Mouse (Mus musculus): Measurements from ENCODE around the gene Cbfa2t2. TPM values are rescaled to one million over a fixed set of nuclear protein-coding genes. Genes with fewer than 3 reads are reported as not detected.

Cbfa2t2 gene
- total RNA-seq, 2 experiments from 2014 or later, result 45.8 to 60.4 TPM

DNA sequence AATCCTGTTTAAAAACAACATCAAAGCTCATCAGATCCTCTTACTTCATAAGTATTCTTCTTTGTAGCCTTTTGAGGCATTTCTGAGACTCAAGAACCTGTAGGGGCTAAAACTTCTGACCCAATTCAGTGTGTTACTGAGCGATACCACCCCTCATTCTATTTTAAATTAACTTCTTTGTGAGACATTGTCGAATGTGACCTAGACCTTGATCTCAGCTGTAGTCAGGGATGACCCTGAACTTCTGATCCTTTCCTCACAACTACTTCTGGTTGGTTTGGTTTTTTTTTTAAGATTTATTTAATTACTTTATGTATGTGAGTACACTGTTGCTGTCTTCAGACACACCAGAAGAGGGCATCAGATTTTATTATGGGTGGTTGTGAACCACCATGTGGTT is 12.7 kb upstream of the Cbfa2t2 start:
- no peak for DNase-seq (ENCODE audit: low spot score in 2 of 2)

DNA sequence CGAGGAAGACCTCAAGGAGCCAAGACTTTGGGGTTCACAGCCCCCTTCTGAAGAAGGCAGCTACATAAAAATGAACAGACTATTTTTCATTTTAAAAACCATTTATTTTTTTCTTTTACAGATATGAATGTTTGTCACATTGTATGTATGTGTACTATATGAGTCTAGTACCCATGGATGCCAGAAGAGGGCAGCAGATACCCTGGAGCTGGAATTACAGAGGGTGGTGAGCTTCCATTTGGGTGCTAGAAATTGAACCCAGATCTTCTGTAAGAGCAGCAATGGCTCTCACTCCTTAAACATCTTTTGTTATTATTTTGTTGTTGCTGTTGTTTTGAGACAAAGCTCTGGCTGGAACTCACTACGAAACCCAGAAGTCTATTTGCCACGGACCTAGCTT is 10.8 kb upstream of the Cbfa2t2 start:
- no peak for DNase-seq (ENCODE audit: low spot score in 2 of 2)

DNA sequence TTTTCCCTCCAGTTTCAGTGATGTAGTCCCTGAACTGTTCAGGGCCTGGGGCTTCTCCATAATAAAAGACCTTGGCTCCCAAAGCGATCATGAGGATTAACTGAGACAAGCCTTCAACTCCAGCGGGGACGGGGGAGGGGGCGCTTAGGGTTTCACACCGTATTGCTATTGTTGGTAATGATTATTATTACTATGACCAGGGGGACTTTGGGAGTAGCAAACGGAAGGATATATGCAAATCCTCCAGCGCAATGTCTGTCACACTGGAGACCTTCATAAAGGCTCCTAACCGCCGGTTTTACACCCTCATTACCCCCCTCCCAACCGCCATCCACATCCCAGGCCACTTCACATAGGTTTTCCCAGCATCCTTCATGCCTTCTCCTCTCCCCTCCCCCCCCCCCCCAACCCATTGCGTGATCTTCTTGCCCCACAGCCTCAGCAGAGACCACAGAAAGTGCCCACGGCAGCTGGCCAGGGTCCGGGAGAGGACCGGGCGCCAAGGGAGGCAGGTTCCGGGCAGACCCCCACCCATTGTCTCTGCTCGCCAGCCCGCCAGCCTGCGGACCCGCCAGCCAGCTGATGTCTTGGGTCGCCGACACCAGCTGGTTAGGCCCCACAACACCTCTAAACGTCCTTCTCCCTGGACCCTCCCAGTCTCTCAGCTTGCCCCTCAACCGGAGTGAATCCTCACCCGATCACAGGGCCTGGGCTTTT is 9.9 kb upstream of the Cbfa2t2 start:
- DNase-seq (ENCODE audit: low spot score in 2 of 2), result no peak

DNA sequence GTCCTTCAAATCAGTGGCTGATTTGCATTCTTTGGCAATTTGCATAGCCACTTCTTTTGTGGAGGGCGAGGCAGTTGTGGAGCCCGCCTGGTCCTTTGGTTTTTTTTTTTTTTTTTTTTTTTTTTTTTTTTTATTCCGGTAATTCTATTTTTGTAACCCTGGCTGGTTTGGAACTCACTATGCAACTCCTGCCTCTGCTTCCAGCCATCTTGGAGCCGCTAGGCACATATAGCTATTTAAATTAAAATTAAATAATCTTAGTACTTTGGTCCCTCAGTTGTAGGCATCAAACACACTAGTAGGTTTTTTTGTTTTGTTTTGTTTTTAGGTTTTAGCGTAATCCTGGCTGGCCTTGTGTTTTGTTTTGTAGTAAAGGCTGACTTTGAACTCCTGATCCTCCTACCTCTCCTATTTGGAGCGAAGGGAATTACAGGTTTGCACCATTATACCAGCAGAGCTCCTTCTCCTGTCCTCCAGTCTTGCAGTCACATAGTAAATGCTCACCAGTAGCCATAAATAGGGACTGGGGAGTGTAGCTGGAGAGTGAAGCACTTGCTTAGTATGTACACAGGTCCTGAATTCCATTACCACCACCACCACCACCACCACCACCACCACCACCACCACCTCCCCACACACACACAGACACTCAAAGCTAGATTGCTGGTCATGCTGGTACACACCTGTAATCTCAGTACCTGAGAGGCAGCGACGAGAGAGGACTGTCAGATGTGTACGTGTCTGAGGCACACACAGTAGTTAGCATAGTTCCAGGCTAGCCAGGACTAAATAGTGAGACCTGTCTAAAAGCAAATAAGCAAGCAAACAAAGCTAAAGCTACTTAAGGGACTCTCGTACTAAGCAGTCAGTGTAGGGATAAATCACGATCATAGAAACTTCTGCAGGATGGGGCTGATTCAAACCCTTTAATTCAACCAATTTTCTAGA is 9.1 kb upstream of the Cbfa2t2 start:
- DNase-seq (ENCODE audit: low spot score in 2 of 2), result no peak

DNA sequence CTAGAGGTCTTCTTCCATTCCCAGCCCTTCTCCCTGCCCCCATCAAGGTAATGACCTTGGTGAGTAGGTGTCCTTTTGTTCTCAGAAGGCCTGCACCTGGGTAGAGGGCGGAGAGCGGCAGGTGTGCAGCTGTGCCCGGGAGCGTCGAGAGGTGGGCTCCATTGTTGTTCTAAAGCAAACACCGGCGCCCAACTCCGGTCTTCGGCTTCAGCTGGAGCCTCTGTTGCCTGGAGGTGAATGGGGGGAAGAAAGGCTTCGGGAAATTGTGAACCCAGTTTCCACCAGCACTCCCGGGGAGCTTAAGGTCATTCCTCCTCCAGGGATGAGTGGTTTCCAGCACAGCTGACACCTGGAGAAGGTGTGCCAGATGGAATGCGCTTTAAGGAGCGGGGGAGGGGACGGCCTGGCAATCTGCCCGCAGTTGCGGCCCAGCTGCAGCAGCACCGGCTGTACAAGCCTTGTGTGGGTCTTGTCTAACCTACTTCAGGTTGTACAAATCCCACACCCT is 8.4 kb upstream of the Cbfa2t2 start:
- no peak for DNase-seq (ENCODE audit: low spot score in 2 of 2)

DNA sequence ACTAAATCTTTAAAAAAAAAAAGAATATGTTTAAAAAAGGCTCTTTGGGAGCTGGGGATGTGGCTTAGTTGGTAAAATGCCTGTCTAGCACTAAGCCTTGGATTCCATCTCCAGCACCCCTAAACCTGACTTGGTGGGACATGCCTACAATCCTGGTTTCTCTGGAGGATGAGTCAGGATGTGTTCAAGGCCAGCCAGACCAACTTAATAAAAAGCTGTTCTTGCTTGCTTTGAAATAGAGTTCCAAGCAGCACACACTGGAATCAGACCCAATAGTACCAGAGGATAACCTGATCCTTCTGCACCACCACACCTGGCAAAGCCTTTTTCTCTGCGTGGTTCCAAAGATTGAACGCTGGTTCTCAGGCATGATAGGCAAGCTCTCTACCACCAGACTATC is 5.7 kb upstream of the Cbfa2t2 start:
- DNase-seq (ENCODE audit: low spot score in 2 of 2), result no peak

DNA sequence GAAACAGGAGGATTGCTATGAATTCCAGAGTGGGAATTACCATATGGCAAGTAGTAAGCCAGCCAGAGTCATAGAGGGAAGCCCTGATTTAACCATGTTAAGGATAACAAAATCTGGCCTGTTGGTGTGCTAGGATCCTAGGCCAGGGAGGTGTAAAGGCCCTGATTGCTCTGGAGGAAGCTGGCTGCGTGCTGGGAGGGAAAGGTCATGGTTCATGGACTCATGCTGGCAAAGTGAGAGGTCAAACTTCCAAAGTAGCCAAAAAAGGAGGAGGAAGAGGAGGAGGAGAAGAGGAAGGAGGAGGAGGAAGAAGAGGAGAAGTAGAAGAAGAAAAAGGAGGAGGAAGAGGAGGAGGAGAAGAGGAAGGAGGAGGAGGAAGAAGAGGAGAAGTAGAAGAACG is 3.6 kb upstream of the Cbfa2t2 start:
- DNase-seq (ENCODE audit: low spot score in 2 of 2), result no peak

DNA sequence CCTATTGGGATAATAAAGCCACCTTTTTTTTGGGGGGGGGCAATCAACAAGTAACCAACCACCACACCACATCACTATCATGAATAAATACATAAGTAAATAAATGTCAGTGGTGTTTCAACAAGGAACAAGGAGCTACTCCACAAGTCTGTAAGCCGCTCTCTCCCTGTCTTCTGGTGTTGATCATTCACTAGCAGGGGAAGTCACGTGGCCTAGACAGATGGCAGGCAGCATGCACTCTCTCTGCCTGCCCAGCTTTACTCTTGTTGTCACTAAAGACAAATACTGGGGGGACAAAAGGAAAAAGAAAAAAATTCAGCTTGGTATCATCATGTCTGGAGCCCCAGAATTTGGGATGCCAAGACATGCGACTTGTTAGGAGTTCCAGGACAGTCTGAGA is 2.9 kb upstream of the Cbfa2t2 start:
- no peak for DNase-seq (ENCODE audit: low spot score in 2 of 2)

DNA sequence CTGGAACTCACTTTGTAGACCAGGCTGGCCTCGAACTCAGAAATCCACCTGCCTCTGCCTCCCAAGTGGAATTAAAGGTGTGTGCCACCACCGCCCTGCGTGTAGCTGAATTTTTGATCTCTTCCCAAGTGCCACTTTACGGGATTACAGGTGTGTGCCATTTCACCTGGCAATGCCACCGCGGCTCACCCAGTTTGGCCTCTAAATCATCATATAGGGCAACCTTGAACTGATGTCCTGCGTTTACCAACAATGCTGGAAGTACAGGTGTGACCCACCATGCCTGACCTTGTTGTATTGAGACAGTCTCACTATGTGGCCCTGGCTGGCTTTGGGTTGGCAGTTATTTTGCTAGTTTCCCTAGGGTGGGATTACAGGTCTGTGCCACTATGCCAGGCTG is 1.6 kb upstream of the Cbfa2t2 start:
- no peak for DNase-seq (ENCODE audit: low spot score in 2 of 2)

DNA sequence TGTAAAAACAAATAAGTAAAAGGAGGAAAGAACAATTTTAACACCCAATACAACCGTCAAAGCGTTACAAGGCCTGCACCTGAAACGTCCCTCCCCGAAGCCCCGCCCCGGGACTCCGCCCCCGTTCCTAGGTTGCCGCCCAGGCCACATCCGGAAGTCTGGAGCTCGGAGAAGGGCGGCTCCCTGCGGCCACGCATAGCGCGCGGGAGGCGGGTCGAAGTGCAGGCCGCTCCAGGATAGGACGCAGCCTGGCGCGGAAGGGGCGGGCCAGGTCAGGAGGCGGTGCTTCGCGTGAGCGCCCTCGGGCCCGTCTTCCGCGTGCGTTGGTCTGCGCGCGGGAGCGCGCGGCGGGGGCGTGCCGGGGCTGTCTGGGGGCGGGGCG is 214 bp upstream of the Cbfa2t2 start:
- peak; percentile 95 to 96 for DNase-seq (ENCODE audit: low spot score in 2 of 2)

DNA sequence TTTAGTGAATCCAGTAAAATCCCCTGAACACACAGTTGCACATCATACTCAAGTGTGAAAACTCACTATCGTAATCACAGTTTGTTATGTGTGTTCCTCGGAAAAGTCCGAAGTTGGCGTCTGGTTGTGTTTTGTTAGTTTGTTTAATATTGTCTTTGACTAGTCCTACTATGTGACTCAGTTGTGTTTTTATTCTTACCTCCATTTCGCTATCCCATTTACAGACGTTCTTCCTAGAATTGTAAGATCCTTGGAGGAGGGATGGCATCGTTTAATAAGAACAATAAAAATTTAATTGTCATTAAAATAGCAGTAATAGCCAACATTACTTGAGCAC is 878 bp downstream of the Cbfa2t2 start:
- no peak for DNase-seq (ENCODE audit: low spot score in 2 of 2)

DNA sequence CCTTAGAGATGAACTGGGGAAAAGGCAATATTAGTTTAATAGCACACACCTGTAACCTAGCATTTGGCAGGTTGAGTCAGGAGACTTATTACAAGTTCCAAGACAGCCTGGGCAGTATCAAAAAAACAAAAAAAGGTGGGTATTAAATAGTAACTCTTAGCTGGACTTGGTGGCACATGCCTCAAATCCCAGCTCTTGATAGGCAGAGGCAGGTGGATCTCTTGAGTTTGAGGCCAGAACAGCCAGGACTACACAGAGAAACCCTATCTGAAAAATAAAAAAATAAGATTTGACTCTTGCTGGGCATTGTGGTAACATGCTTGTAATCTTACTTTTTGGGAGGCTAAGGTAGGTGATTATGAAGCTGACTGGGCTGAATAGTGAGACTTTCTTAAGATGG is 4.2 kb downstream of the Cbfa2t2 start:
- no peak for DNase-seq (ENCODE audit: low spot score in 2 of 2)

DNA sequence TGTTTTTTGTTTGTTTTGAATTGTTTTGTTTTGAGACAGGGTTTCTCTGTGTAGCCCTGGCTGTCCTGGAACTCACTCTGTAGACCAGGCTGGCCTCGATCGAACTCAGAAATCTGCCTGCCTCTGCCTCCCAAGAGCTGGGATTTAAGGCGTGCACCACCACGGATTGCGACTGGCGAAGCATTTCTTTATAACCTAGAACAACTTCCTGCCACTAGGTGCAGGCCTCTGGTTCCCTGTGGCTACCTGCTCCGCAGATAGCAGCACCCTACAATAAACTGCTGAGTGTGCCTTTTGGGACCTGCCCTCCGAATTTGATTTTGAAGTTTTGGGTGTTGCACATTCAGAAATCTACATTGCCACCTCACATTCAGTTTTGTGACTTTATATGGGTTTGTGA is 11.5 kb downstream of the Cbfa2t2 start:
- no peak for DNase-seq (ENCODE audit: low spot score in 2 of 2)

DNA sequence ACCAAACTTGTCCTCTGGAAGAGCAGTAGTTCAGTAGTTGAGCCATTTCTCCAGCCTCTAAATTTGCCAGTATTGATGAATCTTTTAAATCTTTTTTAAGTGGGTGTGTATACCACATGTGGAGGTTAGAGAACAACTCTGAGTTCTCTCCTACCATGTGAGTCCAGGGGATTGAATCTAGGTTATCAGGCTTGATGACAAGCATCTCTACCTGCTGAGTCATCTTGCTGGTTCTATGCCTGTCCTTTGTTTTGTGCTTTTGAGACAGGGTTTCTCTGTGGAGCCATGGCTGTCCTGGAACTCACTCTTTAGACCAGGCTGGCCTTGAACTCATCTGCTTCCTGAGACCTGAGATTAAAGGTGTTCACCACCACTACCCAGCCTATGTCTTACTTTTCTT is 12.4 kb downstream of the Cbfa2t2 start:
- no peak for DNase-seq (ENCODE audit: low spot score in 2 of 2)

DNA sequence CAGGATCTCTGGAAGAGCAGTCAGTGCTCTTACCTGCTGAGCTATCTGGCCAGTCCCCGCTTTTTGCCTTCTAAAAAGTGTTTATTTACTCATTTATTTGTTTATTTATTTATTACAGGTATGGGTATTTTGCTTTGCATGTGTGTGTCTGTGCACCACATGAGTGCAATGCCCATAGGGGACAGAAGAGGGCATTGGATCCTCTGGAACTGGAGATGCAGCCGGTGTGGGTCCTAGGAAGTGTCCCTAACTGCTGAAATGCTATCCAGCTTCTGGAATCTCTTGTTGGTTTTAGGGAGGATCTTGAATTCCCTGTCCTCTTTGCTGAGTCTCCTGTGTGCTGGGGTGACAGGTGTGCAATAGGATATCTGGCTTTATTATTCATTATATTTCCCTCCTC is 16.7 kb downstream of the Cbfa2t2 start:
- no peak for DNase-seq (ENCODE audit: low spot score in 2 of 2)

DNA sequence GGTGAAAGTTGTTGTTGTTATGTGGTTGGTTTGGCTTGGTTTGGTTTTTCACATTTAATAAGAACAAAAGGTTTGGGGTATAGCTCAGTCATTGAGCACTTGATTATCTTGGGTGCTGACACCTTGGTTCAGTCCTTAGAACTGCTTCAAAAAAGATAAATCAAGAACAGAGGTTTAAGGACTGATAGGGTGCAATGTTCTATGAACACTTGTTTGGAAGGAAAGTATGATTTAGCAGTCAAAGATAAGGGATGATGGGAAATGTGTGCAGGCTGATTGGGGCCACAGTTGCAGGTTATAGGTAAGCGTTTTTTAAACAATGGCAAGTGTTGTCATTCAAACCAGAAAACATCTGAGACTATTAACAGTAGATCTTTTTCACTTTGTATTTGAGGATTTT is 17.8 kb downstream of the Cbfa2t2 start:
- no peak for DNase-seq (ENCODE audit: low spot score in 2 of 2)

DNA sequence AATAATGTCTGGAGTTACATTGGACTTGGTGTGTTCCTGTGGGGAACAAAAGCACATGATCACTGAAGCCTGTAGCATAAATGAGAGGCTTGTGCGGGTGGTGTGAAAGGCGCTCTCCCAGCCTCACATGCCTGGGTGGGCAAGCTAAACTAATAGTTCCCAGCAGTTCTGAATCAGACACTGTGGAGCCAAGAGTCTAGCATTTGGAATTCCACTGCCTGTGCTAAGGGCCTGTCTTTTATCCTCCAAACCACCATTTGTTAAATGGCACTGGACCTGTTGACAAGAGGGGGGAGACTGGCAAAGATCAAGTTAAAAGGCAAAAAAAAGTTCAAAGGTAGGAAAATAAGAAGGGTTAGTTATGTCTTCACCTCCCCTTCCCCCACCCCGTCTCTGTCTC is 18.3 kb downstream of the Cbfa2t2 start:
- DNase-seq (ENCODE audit: low spot score in 2 of 2), result no peak

DNA sequence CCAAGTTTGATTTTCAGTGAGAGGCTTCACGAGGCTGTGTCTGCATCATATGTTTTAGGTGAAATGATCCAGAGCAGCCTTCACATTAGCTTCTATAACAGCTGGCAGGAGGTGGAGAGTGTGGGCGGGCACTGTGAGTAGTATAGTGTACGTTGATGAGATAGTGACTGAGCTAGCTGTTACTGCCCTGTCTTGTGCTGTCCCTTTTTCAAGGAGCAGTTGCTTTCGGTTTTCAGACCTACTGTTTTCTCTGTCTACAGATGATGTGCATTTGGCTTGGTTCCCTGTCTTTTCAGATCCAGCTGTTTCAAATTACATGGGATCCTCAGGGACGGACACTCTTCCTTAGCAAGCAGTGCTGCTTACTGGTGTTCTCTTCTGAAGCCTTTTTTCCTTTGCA is 19.5 kb downstream of the Cbfa2t2 start:
- DNase-seq (ENCODE audit: low spot score in 2 of 2), result no peak

DNA sequence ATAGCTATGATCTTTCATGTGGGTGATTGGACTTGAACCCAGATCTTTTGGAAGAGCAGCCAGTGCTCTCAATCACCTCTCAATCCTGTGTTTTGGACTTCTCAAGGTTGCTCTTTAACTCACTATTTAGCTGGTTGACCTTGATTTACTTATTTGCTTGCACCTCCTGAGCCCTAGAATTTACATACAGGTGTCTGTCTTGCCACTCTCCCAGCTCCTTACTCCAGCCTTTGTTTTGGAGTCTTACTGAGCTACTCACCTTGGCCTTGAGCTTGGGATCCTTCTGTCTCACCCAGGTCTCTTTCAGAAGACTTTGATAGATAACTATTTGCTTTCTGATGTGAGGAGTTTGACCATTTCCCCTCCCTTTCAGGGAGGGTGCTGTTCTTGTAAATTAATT is 20.3 kb downstream of the Cbfa2t2 start:
- DNase-seq (ENCODE audit: low spot score in 2 of 2), result no peak

DNA sequence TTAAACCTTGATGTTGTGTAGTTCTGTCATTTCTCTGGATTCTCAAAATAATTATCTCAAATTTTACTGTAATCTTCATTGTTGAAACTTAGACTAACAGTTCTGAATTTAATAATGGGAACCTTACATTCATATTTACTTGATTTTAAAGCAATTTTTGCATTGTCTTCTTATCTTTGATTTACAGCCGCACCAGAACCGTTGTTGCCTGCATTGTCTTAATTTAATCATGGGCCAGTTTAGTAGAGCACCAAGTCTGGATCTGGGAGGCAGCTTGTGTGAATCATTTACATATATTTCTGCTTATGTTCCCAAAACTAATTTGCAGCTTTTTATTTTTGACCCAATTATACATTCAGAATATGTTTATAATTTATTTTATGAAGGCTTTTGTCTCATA is 23.0 kb downstream of the Cbfa2t2 start:
- DNase-seq (ENCODE audit: low spot score in 2 of 2), result no peak

DNA sequence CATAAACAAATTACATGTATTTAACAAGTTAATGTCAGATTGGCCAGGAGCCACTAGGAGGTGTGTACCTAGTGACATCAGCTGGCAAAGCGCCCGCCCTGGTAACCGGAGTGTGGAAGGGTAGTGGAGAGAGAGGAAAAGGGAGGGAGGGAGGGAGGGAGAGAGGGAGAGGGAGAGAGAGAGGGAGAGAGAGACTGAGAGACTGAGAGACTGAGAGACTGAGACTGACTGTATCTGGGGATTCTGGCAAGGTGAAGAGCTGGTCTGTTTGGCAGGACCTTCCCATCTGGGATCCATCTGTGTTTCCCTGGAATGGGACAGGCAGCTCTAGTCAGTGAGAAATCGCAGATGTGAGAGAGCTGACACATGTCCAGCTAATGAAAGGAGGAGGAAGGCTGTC is 23.6 kb downstream of the Cbfa2t2 start:
- DNase-seq (ENCODE audit: low spot score in 2 of 2), result peak in 1 of 2 experiments; percentile 22

DNA sequence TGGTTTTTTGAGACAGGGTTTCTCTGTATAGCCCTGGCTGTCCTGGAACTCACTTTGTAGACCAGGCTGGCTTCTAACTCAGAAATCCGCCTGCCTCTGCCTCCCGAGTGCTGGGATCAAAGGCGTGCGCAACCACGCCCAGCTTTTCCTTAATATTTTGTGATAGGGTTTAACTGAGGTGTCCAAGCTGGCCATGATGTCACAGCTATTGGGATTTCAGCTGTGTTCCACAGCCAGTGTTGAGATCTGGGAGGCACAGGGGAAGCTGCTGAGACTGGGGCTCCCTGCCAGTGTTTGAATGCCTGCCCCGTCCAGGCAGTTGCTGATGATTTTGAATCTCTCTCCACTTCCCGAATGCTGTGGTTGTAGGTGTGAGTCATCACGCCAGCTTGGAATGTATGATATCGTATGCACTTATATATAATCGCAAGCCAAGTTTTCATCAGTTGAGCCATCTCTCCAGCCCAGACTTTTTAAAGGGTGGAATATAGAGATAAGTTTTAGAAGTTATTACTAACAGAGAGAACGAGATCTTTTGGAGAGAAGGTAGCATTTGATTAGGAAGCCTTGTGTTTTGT is 27.4 kb downstream of the Cbfa2t2 start:
- DNase-seq (ENCODE audit: low spot score in 2 of 2), result no peak
